Mouse (Mus musculus): ENCODE results near the gene Acbd6. TPM values are rescaled to one million over a fixed set of nuclear protein-coding genes. Genes with fewer than 3 reads are reported as not detected.

Acbd6 gene
- polyA plus RNA-seq, 1 experiment from 2014 or later, result 96.0 TPM

- H3K4me3 ChIP-seq (ENCODE audit: low read depth, low read length), result no peak overlapping the region
- 74% methylated on average over 4 of the region's 4 CpGs for WGBS
- H3K27ac ChIP-seq (ENCODE audit: low read length), result no peak overlapping the region
- H3K27me3 ChIP-seq (ENCODE audit: control insufficient read depth, insufficient read depth, low read depth, low read length), result no peaks in the 10 kb centered on the region
- no peaks in the 10 kb centered on the region for H3K36me3 ChIP-seq (ENCODE audit: control insufficient read depth, insufficient read depth, low read length)
- no peak overlapping the region for H3K9ac ChIP-seq (ENCODE audit: low read depth, low read length)
- no peaks in the 10 kb centered on the region for H3K9me3 ChIP-seq (replicated peaks; ENCODE audit: control insufficient read depth, low read length, poor library complexity, severe bottlenecking)
- peaks cover 13% of the 10 kb centered on the region for H3K4me1 ChIP-seq (ENCODE audit: control insufficient read depth, insufficient read depth, low read length)
- no peak overlapping the region for H3K4me2 ChIP-seq (ENCODE audit: low read length)
- ATAC-seq, result no peak
These were observed 50.6 kb downstream of the Acbd6 start for GRCm38 (mm10) chr1:155608524-155608923.

GRCm38 (mm10) chr1:155614426-155614825 lies 56.5 kb downstream of the Acbd6 start:
- Histone ChIP-seq H3K9me3 (replicated peaks; ENCODE audit: control insufficient read depth, low read length, poor library complexity, severe bottlenecking) (no peaks in the 10 kb centered on the region), H3K36me3 (ENCODE audit: control insufficient read depth, insufficient read depth, low read length) (no peaks in the 10 kb centered on the region), H3K4me2 (ENCODE audit: low read length) (no peak overlapping the region), H3K27me3 (ENCODE audit: control insufficient read depth, insufficient read depth, low read depth, low read length) (no peaks in the 10 kb centered on the region), H3K4me3 (ENCODE audit: low read depth, low read length) (no peak overlapping the region), H3K9ac (ENCODE audit: low read depth, low read length) (no peak overlapping the region), H3K4me1 (ENCODE audit: control insufficient read depth, insufficient read depth, low read length) (no peaks in the 10 kb centered on the region), H3K27ac (ENCODE audit: low read length) (no peak overlapping the region)
- ATAC-seq, result no peak
- WGBS, result 50% methylated on average over 2 of the region's 2 CpGs

- H3K9me3 ChIP-seq (replicated peaks; ENCODE audit: control insufficient read depth, low read length, poor library complexity, severe bottlenecking), result no peaks in the 10 kb centered on the region
- WGBS, result 86% methylated on average over 6 of the region's 6 CpGs
- H3K36me3 ChIP-seq (ENCODE audit: control insufficient read depth, insufficient read depth, low read length), result peaks cover 2% of the 10 kb centered on the region; the same call in 1 of the 2 replicates
- H3K4me2 ChIP-seq (ENCODE audit: low read length), result no peak overlapping the region
- no peaks in the 10 kb centered on the region for H3K4me1 ChIP-seq (ENCODE audit: control insufficient read depth, insufficient read depth, low read length)
- H3K9ac ChIP-seq (ENCODE audit: low read depth, low read length), result no peak overlapping the region
- H3K27me3 ChIP-seq (ENCODE audit: control insufficient read depth, insufficient read depth, low read depth, low read length), result no peaks in the 10 kb centered on the region
- H3K4me3 ChIP-seq (ENCODE audit: low read depth, low read length), result no peak overlapping the region
- H3K27ac ChIP-seq (ENCODE audit: low read length), result no peak overlapping the region
- ATAC-seq, result no peak
These were observed 63.2 kb downstream of the Acbd6 start for GRCm38 (mm10) chr1:155621075-155621474.

GRCm38 (mm10) chr1:155623192-155623591 lies 65.3 kb downstream of the Acbd6 start:
- Histone ChIP-seq H3K4me1 (ENCODE audit: control insufficient read depth, insufficient read depth, low read length) (no peaks in the 10 kb centered on the region), H3K9ac (ENCODE audit: low read depth, low read length) (no peak overlapping the region), H3K36me3 (ENCODE audit: control insufficient read depth, insufficient read depth, low read length) (peaks cover 2% of the 10 kb centered on the region; the same call in 1 of the 2 replicates), H3K27me3 (ENCODE audit: control insufficient read depth, insufficient read depth, low read depth, low read length) (no peaks in the 10 kb centered on the region), H3K4me3 (ENCODE audit: low read depth, low read length) (no peak overlapping the region), H3K27ac (ENCODE audit: low read length) (no peak overlapping the region), H3K9me3 (replicated peaks; ENCODE audit: control insufficient read depth, low read length, poor library complexity, severe bottlenecking) (no peaks in the 10 kb centered on the region), H3K4me2 (ENCODE audit: low read length) (no peak overlapping the region)
- no peak for ATAC-seq
- 95% methylated on average over 8 of the region's 8 CpGs for WGBS

GRCm38 (mm10) chr1:155627746-155628145 lies 69.8 kb downstream of the Acbd6 start:
- no peaks in the 10 kb centered on the region for H3K27me3 ChIP-seq (ENCODE audit: control insufficient read depth, insufficient read depth, low read depth, low read length)
- WGBS, result 89% methylated on average over 2 of the region's 2 CpGs
- no peaks in the 10 kb centered on the region for H3K4me1 ChIP-seq (ENCODE audit: control insufficient read depth, insufficient read depth, low read length)
- ATAC-seq, result no peak
- no peak overlapping the region for H3K4me3 ChIP-seq (ENCODE audit: low read depth, low read length)
- H3K36me3 ChIP-seq (ENCODE audit: control insufficient read depth, insufficient read depth, low read length), result peaks cover 4% of the 10 kb centered on the region; the same call in 1 of the 2 replicates
- 0 out of 2 replicates have a peak, but pooled peaks cover 3% of the 10 kb centered on the region for H3K9me3 ChIP-seq (replicated peaks; ENCODE audit: control insufficient read depth, low read length, poor library complexity, severe bottlenecking)
- H3K9ac ChIP-seq (ENCODE audit: low read depth, low read length), result no peak overlapping the region
- H3K27ac ChIP-seq (ENCODE audit: low read length), result no peak overlapping the region
- H3K4me2 ChIP-seq (ENCODE audit: low read length), result no peak overlapping the region

- no peaks in the 10 kb centered on the region for H3K27me3 ChIP-seq (ENCODE audit: control insufficient read depth, insufficient read depth, low read depth, low read length)
- no peaks in the 10 kb centered on the region for H3K9me3 ChIP-seq (replicated peaks; ENCODE audit: control insufficient read depth, low read length, poor library complexity, severe bottlenecking)
- H3K4me2 ChIP-seq (ENCODE audit: low read length), result no peak overlapping the region
- WGBS, result 76% methylated on average over 7 of the region's 7 CpGs
- no peaks in the 10 kb centered on the region; the same call in 1 of the 2 replicates for H3K36me3 ChIP-seq (ENCODE audit: control insufficient read depth, insufficient read depth, low read length)
- no peak overlapping the region for H3K9ac ChIP-seq (ENCODE audit: low read depth, low read length)
- H3K4me1 ChIP-seq (ENCODE audit: control insufficient read depth, insufficient read depth, low read length), result no peaks in the 10 kb centered on the region
- H3K4me3 ChIP-seq (ENCODE audit: low read depth, low read length), result no peak overlapping the region
- H3K27ac ChIP-seq (ENCODE audit: low read length), result no peak overlapping the region
- no peak for ATAC-seq
These were observed 78.7 kb downstream of the Acbd6 start for GRCm38 (mm10) chr1:155636648-155637047.

GRCm38 (mm10) chr1:155645816-155646215 lies 87.9 kb downstream of the Acbd6 start:
- Histone ChIP-seq H3K4me3 (ENCODE audit: low read depth, low read length) (no peak overlapping the region), H3K9ac (ENCODE audit: low read depth, low read length) (no peak overlapping the region), H3K4me2 (ENCODE audit: low read length) (no peak overlapping the region), H3K36me3 (ENCODE audit: control insufficient read depth, insufficient read depth, low read length) (no peaks in the 10 kb centered on the region), H3K9me3 (replicated peaks; ENCODE audit: control insufficient read depth, low read length, poor library complexity, severe bottlenecking) (no peaks in the 10 kb centered on the region), H3K27ac (ENCODE audit: low read length) (no peak overlapping the region), H3K27me3 (ENCODE audit: control insufficient read depth, insufficient read depth, low read depth, low read length) (no peaks in the 10 kb centered on the region), H3K4me1 (ENCODE audit: control insufficient read depth, insufficient read depth, low read length) (peaks cover 4% of the 10 kb centered on the region; the same call in 1 of the 2 replicates)
- 69% methylated on average over 5 of the region's 5 CpGs for WGBS
- no peak for ATAC-seq

- no peaks in the 10 kb centered on the region for H3K27me3 ChIP-seq (ENCODE audit: control insufficient read depth, insufficient read depth, low read depth, low read length)
- no peak overlapping the region for H3K4me3 ChIP-seq (ENCODE audit: low read depth, low read length)
- no peak overlapping the region for H3K9ac ChIP-seq (ENCODE audit: low read depth, low read length)
- no peak overlapping the region for H3K4me2 ChIP-seq (ENCODE audit: low read length)
- ATAC-seq, result no peak; the same call in 1 of the 2 replicates
- 37% methylated on average over 10 of the region's 10 CpGs for WGBS
- no peaks in the 10 kb centered on the region for H3K36me3 ChIP-seq (ENCODE audit: control insufficient read depth, insufficient read depth, low read length)
- H3K9me3 ChIP-seq (replicated peaks; ENCODE audit: control insufficient read depth, low read length, poor library complexity, severe bottlenecking), result no peaks in the 10 kb centered on the region
- no peak overlapping the region for H3K27ac ChIP-seq (ENCODE audit: low read length)
- peaks cover 4% of the 10 kb centered on the region; the same call in 1 of the 2 replicates for H3K4me1 ChIP-seq (ENCODE audit: control insufficient read depth, insufficient read depth, low read length)
These were observed 88.7 kb downstream of the Acbd6 start for GRCm38 (mm10) chr1:155646345-155647307.
